Mouse (Mus musculus): ENCODE measurements around the gene Dcp1a. TPM values are rescaled to one million over a fixed set of nuclear protein-coding genes. Genes with fewer than 3 reads are reported as not detected.

The Dcp1a gene
- polyA plus RNA-seq, 1 experiment: 20.8 TPM

DNA sequence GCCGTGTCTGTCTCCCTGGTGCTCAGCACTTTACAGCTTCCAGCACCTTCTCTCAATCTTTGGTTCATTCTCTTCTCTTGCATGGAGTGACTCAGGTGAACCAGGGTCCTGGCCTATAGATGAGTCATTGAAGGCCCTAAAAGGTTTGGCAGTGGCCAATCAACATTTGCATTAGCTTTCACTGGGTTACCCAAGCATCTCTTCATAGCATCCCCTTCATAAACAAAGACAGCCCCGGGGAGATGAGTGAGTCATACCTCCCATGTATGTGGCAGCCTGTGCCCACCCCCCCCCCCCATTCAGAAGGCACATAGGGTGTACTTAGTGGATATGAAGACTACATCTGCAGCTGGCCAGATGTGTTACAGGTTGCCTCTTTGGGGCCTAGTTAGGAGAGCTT is 77.3 kb downstream of the Dcp1a start:
- Histone ChIP-seq H3K4me1 (ENCODE audit: control insufficient read depth, insufficient read depth, low read length) (peaks cover 16% of the 10 kb centered on the region), H3K27ac (ENCODE audit: insufficient read depth, low read length) (no peak overlapping the region), H3K27me3 (ENCODE audit: control insufficient read depth, insufficient read depth, low read length) (no peaks in the 10 kb centered on the region), H3K4me3 (replicated peaks; ENCODE audit: insufficient read depth, low read depth, low read length) (no peak overlapping the region)
- WGBS: 89% methylated on average over 2 of the region's 2 CpGs
- DNase-seq: no peak
- TF ChIP-seq POLR2A (IDR thresholded peaks at IDR 0.05; ENCODE audit: borderline replicate concordance, insufficient read depth, low read length): no peak
- no peak for TF ChIP-seq CTCF (IDR thresholded peaks at IDR 0.05; ENCODE audit: borderline replicate concordance, insufficient read depth, low read depth, low read length)

DNA sequence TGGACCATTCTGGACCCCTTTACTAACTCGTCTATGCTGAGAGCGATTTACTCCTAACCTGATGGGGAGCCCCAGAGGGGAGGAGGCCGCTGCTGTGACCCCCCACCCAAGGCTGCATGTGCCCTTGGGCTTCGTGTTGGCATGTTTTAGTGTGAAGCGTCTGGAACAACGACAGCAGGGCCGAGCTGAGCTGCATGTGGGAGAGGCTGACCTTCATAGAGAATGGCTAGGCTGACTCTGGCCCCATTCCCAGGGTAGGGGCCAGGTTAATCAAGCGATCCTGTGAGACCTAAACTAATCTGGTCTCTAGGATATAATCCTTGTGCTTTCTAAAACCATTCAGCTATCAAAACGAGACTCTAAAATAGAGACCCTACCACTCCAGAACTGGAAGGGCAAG is 78.4 kb downstream of the Dcp1a start:
- Histone ChIP-seq H3K4me3 (replicated peaks; ENCODE audit: insufficient read depth, low read depth, low read length) (no peak overlapping the region), H3K27ac (ENCODE audit: insufficient read depth, low read length) (no peak overlapping the region), H3K4me1 (ENCODE audit: control insufficient read depth, insufficient read depth, low read length) (peaks cover 16% of the 10 kb centered on the region), H3K27me3 (ENCODE audit: control insufficient read depth, insufficient read depth, low read length) (no peaks in the 10 kb centered on the region)
- TF ChIP-seq CTCF (IDR thresholded peaks at IDR 0.05; ENCODE audit: borderline replicate concordance, insufficient read depth, low read depth, low read length): no peak
- TF ChIP-seq POLR2A (IDR thresholded peaks at IDR 0.05; ENCODE audit: borderline replicate concordance, insufficient read depth, low read length): no peak
- no peak for DNase-seq
- 50% methylated on average over 9 of the region's 9 CpGs for WGBS

DNA sequence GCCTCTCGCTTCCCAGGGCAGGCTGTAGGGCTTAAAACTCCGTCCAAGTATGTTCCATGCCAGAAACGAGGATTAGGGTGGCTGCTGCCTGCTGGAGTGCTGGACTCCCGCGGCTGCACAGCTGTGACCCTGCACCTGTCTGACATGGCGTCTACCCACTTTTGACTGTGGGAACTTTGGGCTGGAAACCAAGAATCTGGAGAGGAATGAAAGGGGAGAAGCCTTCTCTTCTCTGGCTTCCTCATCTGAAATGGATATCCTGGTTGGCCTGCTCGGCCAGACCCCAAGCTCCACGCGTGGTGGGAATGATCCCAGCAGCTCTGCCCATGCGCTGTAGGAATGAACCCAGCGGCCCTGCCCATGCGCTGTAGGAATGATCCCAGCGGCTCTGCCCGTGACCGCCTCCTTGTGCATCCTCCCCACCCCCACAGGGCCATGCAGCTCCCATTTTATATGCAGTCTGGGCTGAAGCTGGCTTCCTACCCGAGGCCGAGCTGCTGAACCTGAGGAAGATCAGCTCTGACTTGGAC is 80.1 kb downstream of the Dcp1a start:
- DNase-seq: peak; percentile 49 to 57
- TF ChIP-seq POLR2A (IDR thresholded peaks at IDR 0.05; ENCODE audit: borderline replicate concordance, insufficient read depth, low read length): no peak
- no peak for TF ChIP-seq CTCF (IDR thresholded peaks at IDR 0.05; ENCODE audit: borderline replicate concordance, insufficient read depth, low read depth, low read length)

DNA sequence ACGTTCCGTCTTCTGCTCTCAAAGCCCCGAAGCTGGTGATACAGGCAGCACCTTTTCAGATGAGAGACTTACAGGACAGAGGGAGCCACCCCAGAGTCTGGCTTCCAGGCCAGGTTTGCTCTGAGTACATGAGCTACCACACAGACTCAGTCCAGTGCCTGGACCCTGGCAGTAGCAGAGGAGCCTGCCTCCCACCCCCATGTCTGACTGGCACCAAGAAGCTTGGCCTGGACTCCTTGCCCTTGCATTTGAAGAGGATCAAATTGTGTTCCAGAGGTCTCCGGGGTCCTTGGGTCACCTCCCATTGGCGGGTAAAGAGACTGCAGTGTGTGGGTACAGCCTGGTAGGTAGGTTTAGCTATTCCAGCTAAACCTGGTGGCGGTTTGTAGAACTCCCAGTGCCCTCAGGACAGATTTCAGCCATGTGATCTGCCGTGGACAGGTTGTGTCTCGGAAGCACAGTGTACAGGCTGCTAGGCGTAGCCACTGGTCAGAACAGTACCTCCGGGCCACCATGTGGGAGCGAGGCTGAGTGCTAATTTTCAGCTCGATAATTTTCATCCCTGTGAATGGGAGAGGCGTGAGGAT is 81.6 kb downstream of the Dcp1a start:
- Histone ChIP-seq H3K27me3 (ENCODE audit: control insufficient read depth, insufficient read depth, low read length) (no peaks in the 10 kb centered on the region), H3K27ac (ENCODE audit: insufficient read depth, low read length) (no peak overlapping the region), H3K4me1 (ENCODE audit: control insufficient read depth, insufficient read depth, low read length) (peaks cover 16% of the 10 kb centered on the region), H3K4me3 (replicated peaks; ENCODE audit: insufficient read depth, low read depth, low read length) (no peak overlapping the region)
- no peak for TF ChIP-seq CTCF (IDR thresholded peaks at IDR 0.05; ENCODE audit: borderline replicate concordance, insufficient read depth, low read depth, low read length)
- TF ChIP-seq POLR2A (IDR thresholded peaks at IDR 0.05; ENCODE audit: borderline replicate concordance, insufficient read depth, low read length): no peak
- 89% methylated on average over 13 of the region's 13 CpGs for WGBS
- no peak for DNase-seq

More for the DNA sequence above, 80.1 kb downstream of the Dcp1a start:
- no peaks in the 10 kb centered on the region for H3K27me3 ChIP-seq (ENCODE audit: control insufficient read depth, insufficient read depth, low read length)
- H3K4me1 ChIP-seq (ENCODE audit: control insufficient read depth, insufficient read depth, low read length): peaks cover 16% of the 10 kb centered on the region
- WGBS: 20% methylated on average over 17 of the region's 17 CpGs
- peak overlapping the region; percentile 6 for H3K4me3 ChIP-seq (replicated peaks; ENCODE audit: insufficient read depth, low read depth, low read length)
- no peak overlapping the region for H3K27ac ChIP-seq (ENCODE audit: insufficient read depth, low read length)

DNA sequence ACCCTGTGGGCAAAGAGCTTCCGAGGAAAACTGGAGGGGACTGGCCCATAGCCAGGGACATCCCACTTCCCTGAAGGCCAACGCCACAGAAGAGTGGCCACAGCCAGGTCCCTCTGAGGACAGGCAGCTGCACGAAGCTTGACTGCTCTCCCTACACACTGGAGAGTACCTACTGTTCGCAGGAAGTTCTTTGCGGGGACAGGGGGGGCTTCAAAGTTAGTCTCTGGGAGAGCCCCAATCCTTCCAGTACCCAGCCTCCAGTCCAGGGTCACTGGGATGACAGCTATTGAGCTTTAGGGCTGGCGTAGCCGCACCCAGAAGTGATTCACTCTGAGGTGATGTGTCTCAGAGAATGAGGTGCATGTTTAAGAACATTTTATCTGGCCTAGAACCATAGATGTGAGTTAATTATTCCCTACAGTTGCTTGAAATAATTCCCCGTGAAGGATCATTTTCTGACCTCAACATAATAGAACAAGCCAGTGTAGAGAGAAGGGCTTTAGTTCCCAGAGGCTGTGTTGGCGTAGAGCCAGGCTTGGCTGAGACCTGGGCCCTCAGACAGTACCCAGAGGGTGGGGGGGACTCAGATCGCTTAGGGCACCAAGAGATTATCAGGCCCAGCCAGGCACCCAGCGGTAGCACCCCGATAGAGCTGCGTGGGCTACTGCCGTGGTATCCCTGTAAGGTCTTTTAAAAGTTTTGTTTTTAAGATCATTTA is 82.3 kb downstream of the Dcp1a start:
- H3K27me3 ChIP-seq (ENCODE audit: control insufficient read depth, insufficient read depth, low read length): no peaks in the 10 kb centered on the region
- TF ChIP-seq CTCF (IDR thresholded peaks at IDR 0.05; ENCODE audit: borderline replicate concordance, insufficient read depth, low read depth, low read length) (no peak), POLR2A (IDR thresholded peaks at IDR 0.05; ENCODE audit: borderline replicate concordance, insufficient read depth, low read length) (no peak)
- DNase-seq: no peak
- 65% methylated on average over 14 of the region's 14 CpGs for WGBS
- no peak overlapping the region for H3K4me3 ChIP-seq (replicated peaks; ENCODE audit: insufficient read depth, low read depth, low read length)
- peaks cover 16% of the 10 kb centered on the region for H3K4me1 ChIP-seq (ENCODE audit: control insufficient read depth, insufficient read depth, low read length)
- no peak overlapping the region for H3K27ac ChIP-seq (ENCODE audit: insufficient read depth, low read length)

DNA sequence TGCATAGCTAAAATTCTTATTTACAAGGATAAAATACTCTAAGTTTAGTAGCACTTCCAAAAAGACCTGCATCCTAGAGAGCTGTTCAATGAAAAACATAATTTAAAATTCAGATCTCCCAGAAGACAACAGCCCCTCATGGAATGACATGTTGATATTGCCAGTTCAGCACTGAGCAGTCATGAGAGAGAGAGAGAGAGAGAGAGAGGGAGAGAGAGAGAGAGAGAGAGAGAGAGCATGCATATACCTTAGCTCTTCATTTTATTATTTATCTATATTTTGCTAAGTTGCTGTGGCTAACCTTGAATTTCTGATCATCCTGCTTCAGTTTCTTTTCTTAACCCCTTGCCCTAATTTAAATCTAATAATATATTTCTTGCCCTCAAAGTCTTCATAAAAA is 83.0 kb downstream of the Dcp1a start:
- TF ChIP-seq CTCF (IDR thresholded peaks at IDR 0.05; ENCODE audit: borderline replicate concordance, insufficient read depth, low read depth, low read length): no peak
- TF ChIP-seq POLR2A (IDR thresholded peaks at IDR 0.05; ENCODE audit: borderline replicate concordance, insufficient read depth, low read length): no peak
- no peak for DNase-seq
- Histone ChIP-seq H3K4me1 (ENCODE audit: control insufficient read depth, insufficient read depth, low read length) (peaks cover 16% of the 10 kb centered on the region), H3K27ac (ENCODE audit: insufficient read depth, low read length) (no peak overlapping the region), H3K4me3 (replicated peaks; ENCODE audit: insufficient read depth, low read depth, low read length) (no peak overlapping the region), H3K27me3 (ENCODE audit: control insufficient read depth, insufficient read depth, low read length) (no peaks in the 10 kb centered on the region)

DNA sequence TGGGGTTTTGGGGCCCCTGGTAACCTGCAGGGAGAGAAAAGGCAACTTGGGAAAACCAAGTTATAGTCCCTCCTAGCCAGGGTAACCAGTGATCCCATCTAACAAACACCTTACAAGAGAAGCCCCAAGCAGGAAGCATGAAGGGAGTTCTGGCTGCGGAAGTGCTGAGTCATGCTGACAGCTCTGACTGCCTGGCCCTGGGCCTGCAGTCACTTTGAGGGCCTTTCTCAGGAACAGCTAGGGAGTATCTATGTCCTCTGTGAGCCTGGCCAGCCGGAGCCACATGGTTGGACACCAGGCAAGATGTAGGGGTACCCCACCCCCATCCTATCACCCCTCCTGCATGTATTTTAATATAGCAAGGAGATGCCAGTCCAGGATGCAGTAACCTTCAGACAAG is 85.1 kb downstream of the Dcp1a start:
- Histone ChIP-seq H3K4me1 (ENCODE audit: control insufficient read depth, insufficient read depth, low read length) (peaks cover 6% of the 10 kb centered on the region; the same call in 1 of the 2 replicates), H3K27me3 (ENCODE audit: control insufficient read depth, insufficient read depth, low read length) (no peaks in the 10 kb centered on the region), H3K4me3 (replicated peaks; ENCODE audit: insufficient read depth, low read depth, low read length) (no peak overlapping the region), H3K27ac (ENCODE audit: insufficient read depth, low read length) (no peak overlapping the region)
- WGBS: 65% methylated on average over 2 of the region's 2 CpGs
- TF ChIP-seq POLR2A (IDR thresholded peaks at IDR 0.05; ENCODE audit: borderline replicate concordance, insufficient read depth, low read length) (no peak), CTCF (IDR thresholded peaks at IDR 0.05; ENCODE audit: borderline replicate concordance, insufficient read depth, low read depth, low read length) (no peak)
- DNase-seq: no peak

DNA sequence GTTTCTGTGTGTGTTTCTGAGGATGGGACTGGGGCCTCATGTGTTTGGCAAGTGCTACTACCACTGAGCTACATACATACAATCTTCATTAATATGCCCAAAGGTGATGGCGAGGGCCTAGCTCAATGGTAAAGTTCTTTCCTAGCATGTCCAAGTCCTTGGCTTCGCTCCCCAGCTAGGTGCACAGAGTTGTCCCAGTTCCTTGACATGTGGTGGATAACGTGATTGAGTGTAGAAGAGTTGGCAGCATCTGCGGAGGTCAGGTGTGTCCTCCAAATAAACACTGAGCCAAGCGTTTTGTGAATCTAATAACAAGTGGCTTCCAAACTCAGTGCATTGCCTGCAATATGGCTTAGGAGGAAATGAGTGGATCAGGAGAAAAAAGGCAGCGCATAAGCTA is 87.0 kb downstream of the Dcp1a start:
- no peak for DNase-seq
- no peak for TF ChIP-seq CTCF (IDR thresholded peaks at IDR 0.05; ENCODE audit: borderline replicate concordance, insufficient read depth, low read depth, low read length)
- no peak for TF ChIP-seq POLR2A (IDR thresholded peaks at IDR 0.05; ENCODE audit: borderline replicate concordance, insufficient read depth, low read length)
- WGBS: 55% methylated on average over 6 of the region's 6 CpGs
- Histone ChIP-seq H3K27ac (ENCODE audit: insufficient read depth, low read length) (no peak overlapping the region), H3K4me3 (replicated peaks; ENCODE audit: insufficient read depth, low read depth, low read length) (no peak overlapping the region), H3K27me3 (ENCODE audit: control insufficient read depth, insufficient read depth, low read length) (no peaks in the 10 kb centered on the region), H3K4me1 (ENCODE audit: control insufficient read depth, insufficient read depth, low read length) (no peaks in the 10 kb centered on the region)

Data from cerebellum, adult 2 months (tissue).